Mouse (Mus musculus): ENCODE data around the gene Polr3g.
"Not testable (repeated sequence)": the region's sequence is repeated elsewhere in the genome, so short reads cannot be mapped to it uniquely, and the experiment has no call there.

The Polr3g gene

GRCm38 (mm10) chr13:81628631-81629190 lies 82.1 kb downstream of the Polr3g start:
- DNase-seq = no peak

DNA sequence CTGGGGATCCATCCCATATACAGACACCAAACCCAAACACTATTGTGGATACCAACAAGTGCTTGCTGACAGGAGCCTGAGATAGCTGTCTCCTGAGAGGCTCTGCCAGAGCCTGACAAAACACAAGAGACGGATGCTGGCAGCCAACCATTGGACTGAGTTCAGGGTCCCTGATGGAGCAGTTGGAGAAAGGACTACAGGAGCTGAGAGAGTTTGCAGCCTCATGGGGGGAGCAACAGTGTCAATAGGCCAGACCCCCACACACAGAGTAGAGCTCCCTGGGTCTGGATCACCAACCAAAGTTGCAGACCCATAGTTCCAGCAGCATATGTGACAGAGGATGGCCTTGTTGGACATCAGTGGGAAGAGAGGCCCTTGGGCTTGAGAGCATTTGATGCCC lies 83.0 kb downstream of the Polr3g start:
- not testable (repeated sequence) for DNase-seq

Measured in embryo, embryonic 11 days (tissue).